Mouse (Mus musculus) lung, embryonic 14.5 days (tissue): ENCODE results near the gene Zbed3. TPM values are rescaled to one million over a fixed set of nuclear protein-coding genes. Genes with fewer than 3 reads are reported as not detected.

Experiments used
- ATAC-seq: fragments of 200-750 bp; cut with Nextera tagmentation; 2 replicates; pipeline ENCODE4 v1.8.0; 2017; ENCODE audit warnings: mild to moderate bottlenecking, moderate TSS enrichment, moderate library complexity; ENCODE audit not compliant: insufficient read depth
- DNase-seq: peaks from one replicate; pipeline ENCODE4 v3.0.0-alpha.2; 2015
- H3K27ac ChIP-seq: fragments of 300-500 bp; sonication (generic); 2 replicates; pipeline ENCODE4 v1.5.1; 2014; ENCODE audit warnings: low read depth, mild to moderate bottlenecking, moderate library complexity
- H3K27me3 ChIP-seq: fragments of 300-500 bp; sonication (generic); 2 replicates; pipeline ENCODE4 v1.6.1; 2014; ENCODE audit warnings: low read length, control low read depth; ENCODE audit not compliant: insufficient read depth
- H3K36me3 ChIP-seq: fragments of 300-500 bp; sonication (generic); 2 replicates; pipeline ENCODE4 v1.6.1; 2014; ENCODE audit warnings: control low read depth; ENCODE audit not compliant: insufficient read depth
- H3K4me1 ChIP-seq: fragments of 300-500 bp; sonication (generic); 2 replicates; pipeline ENCODE4 v1.6.1; 2014; ENCODE audit warnings: antibody characterized with exemption, control low read depth; ENCODE audit not compliant: insufficient read depth
- H3K4me2 ChIP-seq: fragments of 300-500 bp; sonication (generic); 2 replicates; pipeline ENCODE4 v1.6.1; 2014; ENCODE audit warnings: mild to moderate bottlenecking
- H3K4me3 ChIP-seq: fragments of 300-500 bp; sonication (generic); 2 replicates; pipeline ENCODE4 v1.5.1; 2014; ENCODE audit warnings: low read depth, low read length
- H3K9ac ChIP-seq: fragments of 300-500 bp; sonication (generic); 2 replicates; pipeline ENCODE4 v1.6.1; 2014
- H3K9me3 ChIP-seq: fragments of 300-500 bp; sonication (generic); 2 replicates; pipeline ENCODE4 v1.6.1; 2016; ENCODE audit warnings: low read depth, low read length, control low read depth
- CTCF ChIP-seq: IDR thresholded peaks from 2 replicates; pipeline ENCODE4 v1.5.1; 2016; ENCODE audit warnings: antibody characterized with exemption, low read depth
- WGBS: fragments of 180-500 bp; shearing (Covaris S2); extraction: QIAGEN DNeasy Blood & Tissue Kit; methylation state at CpG from one replicate; pipeline ENCODE4 v1.1.7; 2014; 5-methylcytosine and 5-hydroxymethylcytosine counted together
- polyA plus RNA-seq: library from polyadenylated mRNA; unstranded; fragments of >200 nt; fragmentation: Nextera tagmentation; extraction: Ambion mirVana; gene quantifications from 2 replicates; pipeline ENCODE4 v1.2.1, GENCODE M21; 2014

Gene Zbed3
- polyA plus RNA-seq, 1 experiment from 2014 or later, result 74.9 TPM

- H3K4me2 ChIP-seq, result peak overlapping the region; percentile 96
- peak; percentile 89 for DNase-seq
Measured at GRCm38 (mm10) chr13:95325080-95325906, 1.9 kb downstream of the Zbed3 start.

GRCm38 (mm10) chr13:95325907-95326550 lies 2.6 kb downstream of the Zbed3 start:
- H3K9ac ChIP-seq, result peak overlapping the region; percentile 99
- no peak for TF ChIP-seq CTCF
- WGBS, result 6% methylated on average over 5 of the region's 5 CpGs

More at GRCm38 (mm10) chr13:95325080-95325906, 1.9 kb downstream of the Zbed3 start:
- TF ChIP-seq CTCF, result 0 out of 2 replicates have a peak, but pooled peaks have one; percentile 1
- WGBS, result under 1% methylated on average over 59 of the region's 63 CpGs
- no peaks in the 10 kb centered on the region for H3K27me3 ChIP-seq
- peak overlapping the region; percentile 100 for H3K27ac ChIP-seq
- H3K4me3 ChIP-seq, result peak overlapping the region; percentile 81
- H3K36me3 ChIP-seq, result peaks cover 9% of the 10 kb centered on the region
- peak overlapping the region; percentile 99 for H3K9ac ChIP-seq
- ATAC-seq, result peak; percentile 75
- no peaks in the 10 kb centered on the region for H3K9me3 ChIP-seq
- H3K4me1 ChIP-seq, result peaks cover 12% of the 10 kb centered on the region; the same call in 1 of the 2 replicates

DNA sequence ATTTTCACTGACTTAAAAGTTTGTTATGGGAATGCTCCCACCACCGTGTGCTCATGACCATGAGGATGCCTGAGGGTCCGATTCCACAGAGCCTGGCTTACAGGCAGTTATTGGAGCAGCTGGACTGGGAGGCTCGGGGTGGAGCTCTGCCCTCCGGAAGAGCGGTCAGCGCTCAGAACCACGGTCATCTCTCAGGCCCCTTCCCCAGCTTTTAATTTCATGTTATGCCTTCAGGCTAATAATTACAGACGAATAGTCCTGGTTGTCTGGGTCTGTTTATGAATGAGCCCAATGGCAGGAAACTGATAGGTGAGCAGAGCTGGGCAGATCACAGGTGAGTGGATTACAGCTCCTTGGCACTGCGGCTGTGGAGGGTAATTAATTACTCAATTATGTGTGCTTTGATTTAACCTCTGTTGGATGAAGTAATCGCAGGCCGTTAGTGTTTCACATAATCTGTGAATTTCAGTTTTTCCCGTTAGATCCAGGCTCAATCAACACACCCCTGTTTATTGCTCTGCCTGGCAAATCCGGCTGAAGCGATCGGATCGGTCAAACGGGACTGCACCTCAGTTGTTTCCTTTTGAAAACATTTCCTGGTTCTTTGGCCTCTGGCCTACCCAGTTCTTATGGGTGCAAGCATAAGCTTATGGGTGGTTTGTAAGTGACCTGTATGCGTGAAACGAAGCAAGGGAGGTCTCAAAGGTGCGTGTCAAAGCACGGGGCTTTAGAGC lies 3.4 kb downstream of the Zbed3 start:
- peaks cover 12% of the 10 kb centered on the region for H3K36me3 ChIP-seq
- no peaks in the 10 kb centered on the region for H3K27me3 ChIP-seq
- no peak for TF ChIP-seq CTCF
- DNase-seq (peak; percentile 75), ATAC-seq (0 out of 2 replicates have a peak, but pooled peaks have one; percentile 35)
- H3K4me2 ChIP-seq, result peak overlapping the region; percentile 96
- H3K4me1 ChIP-seq, result peaks cover 12% of the 10 kb centered on the region; the same call in 1 of the 2 replicates
- H3K27ac ChIP-seq, result peak overlapping the region; percentile 100
- peak overlapping the region; percentile 81 for H3K4me3 ChIP-seq
- peak overlapping the region; percentile 99 for H3K9ac ChIP-seq
- H3K9me3 ChIP-seq, result no peaks in the 10 kb centered on the region
- whole genome bisulfite sequencing, result 9% methylated on average over 21 of the region's 21 CpGs

More at GRCm38 (mm10) chr13:95325907-95326550, 2.6 kb downstream of the Zbed3 start:
- no peak for DNase-seq
- no peaks in the 10 kb centered on the region for H3K9me3 ChIP-seq
- H3K4me2 ChIP-seq, result peak overlapping the region; percentile 96
- ATAC-seq, result no peak
- H3K4me1 ChIP-seq, result peaks cover 12% of the 10 kb centered on the region; the same call in 1 of the 2 replicates
- no peaks in the 10 kb centered on the region for H3K27me3 ChIP-seq
- peak overlapping the region; percentile 100 for H3K27ac ChIP-seq
- H3K36me3 ChIP-seq, result peaks cover 9% of the 10 kb centered on the region
- H3K4me3 ChIP-seq, result peak overlapping the region; percentile 81

- DNase-seq, result peak; percentile 81
- Histone ChIP-seq H3K4me1 (peaks cover 12% of the 10 kb centered on the region; the same call in 1 of the 2 replicates), H3K27ac (peak overlapping the region; percentile 100; the same call in 1 of the 2 replicates), H3K36me3 (peaks cover 12% of the 10 kb centered on the region), H3K9me3 (no peaks in the 10 kb centered on the region), H3K4me3 (peak overlapping the region; percentile 81), H3K4me2 (peak overlapping the region; percentile 96), H3K27me3 (no peaks in the 10 kb centered on the region), H3K9ac (peak overlapping the region; percentile 99)
- ATAC-seq, result no peak; the same call in 1 of the 2 replicates
- WGBS, result 10% methylated on average over 5 of the region's 5 CpGs
- TF ChIP-seq CTCF, result no peak
Measured at GRCm38 (mm10) chr13:95327345-95327741, 3.9 kb downstream of the Zbed3 start.

DNA sequence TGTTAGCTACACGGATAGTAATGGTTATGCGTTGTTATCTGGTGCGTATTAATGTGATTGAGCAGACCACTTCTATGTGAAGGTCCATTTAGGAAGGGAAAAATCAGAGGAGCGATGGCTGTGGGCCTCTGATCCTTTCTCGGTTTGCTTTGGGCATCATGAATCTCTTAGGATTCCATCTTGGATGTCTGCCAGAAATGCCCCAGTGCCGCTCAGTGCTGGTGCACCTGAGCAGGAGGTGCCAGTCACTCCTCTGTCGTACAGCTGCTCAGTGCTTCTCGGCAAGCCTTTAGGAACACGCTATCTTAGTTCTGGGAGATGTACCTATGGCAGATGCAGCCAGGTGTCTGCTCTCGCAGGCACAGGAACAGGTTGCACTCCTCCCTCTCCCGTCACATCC lies 5.4 kb downstream of the Zbed3 start:
- DNase-seq (peak; percentile 45), ATAC-seq (no peak)
- Histone ChIP-seq H3K4me3 (no peak overlapping the region), H3K36me3 (peaks cover 12% of the 10 kb centered on the region), H3K9me3 (no peaks in the 10 kb centered on the region), H3K4me2 (no peak overlapping the region), H3K4me1 (peaks cover 12% of the 10 kb centered on the region; the same call in 1 of the 2 replicates), H3K9ac (no peak overlapping the region), H3K27me3 (no peaks in the 10 kb centered on the region), H3K27ac (no peak overlapping the region)
- WGBS, result 75% methylated on average over 11 of the region's 11 CpGs
- no peak for TF ChIP-seq CTCF

DNA sequence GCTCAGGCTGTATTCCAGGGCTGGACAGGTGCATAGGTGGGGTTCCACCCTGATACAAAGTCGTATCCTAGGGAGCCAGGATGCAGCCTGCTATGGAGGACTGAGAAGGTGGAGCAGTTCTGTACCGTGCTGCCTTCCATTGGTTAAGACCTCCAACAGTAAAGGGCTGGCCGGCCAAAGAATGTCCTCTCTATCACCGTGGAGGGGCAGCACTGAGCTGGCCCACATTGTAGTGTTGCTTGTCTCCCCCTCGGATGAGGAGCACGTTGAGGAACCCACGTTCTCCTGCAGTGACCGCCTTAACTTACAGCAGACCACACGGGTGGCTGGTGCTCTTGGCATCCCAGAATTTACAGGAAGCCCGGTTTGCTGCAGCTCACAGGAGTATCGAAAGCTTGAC lies 7.1 kb downstream of the Zbed3 start:
- no peak overlapping the region for H3K9ac ChIP-seq
- WGBS, result 61% methylated on average over 11 of the region's 11 CpGs

More for the DNA sequence above, 7.1 kb downstream of the Zbed3 start:
- H3K9me3 ChIP-seq, result no peaks in the 10 kb centered on the region
- TF ChIP-seq CTCF, result peak; percentile 26; the same call in 1 of the 2 replicates
- ATAC-seq (no peak), DNase-seq (no peak)
- H3K4me2 ChIP-seq, result no peak overlapping the region
- H3K27ac ChIP-seq, result no peak overlapping the region
- H3K4me3 ChIP-seq, result no peak overlapping the region
- peaks cover 12% of the 10 kb centered on the region for H3K36me3 ChIP-seq
- no peaks in the 10 kb centered on the region for H3K27me3 ChIP-seq
- H3K4me1 ChIP-seq, result peaks cover 12% of the 10 kb centered on the region; the same call in 1 of the 2 replicates
